Mouse (Mus musculus) limb, embryonic 12.5 days (tissue): ENCODE results near the gene Plekhb1. TPM values are rescaled to one million over a fixed set of nuclear protein-coding genes. Genes with fewer than 3 reads are reported as not detected.

ENCODE experiments used
- ATAC-seq: fragments of 200-750 bp; cut with Nextera tagmentation; 2 replicates; pipeline ENCODE4 v1.8.0; 2017; ENCODE audit warnings: low read depth, moderate TSS enrichment; ENCODE audit not compliant: insufficient number of reproducible peaks, insufficient read depth, low FRiP score, low TSS enrichment
- H3K27ac ChIP-seq: fragments of 300-500 bp; sonication (generic); 2 replicates; pipeline ENCODE4 v1.5.1; 2016; ENCODE audit warnings: mild to moderate bottlenecking, moderate library complexity
- H3K27me3 ChIP-seq: fragments of 300-500 bp; sonication (generic); 2 replicates; pipeline ENCODE4 v1.6.1; 2016; ENCODE audit warnings: mild to moderate bottlenecking, moderate library complexity
- H3K36me3 ChIP-seq: fragments of 300-500 bp; sonication (generic); 2 replicates; pipeline ENCODE4 v1.6.1; 2016; ENCODE audit warnings: mild to moderate bottlenecking, moderate library complexity
- H3K4me1 ChIP-seq: fragments of 300-500 bp; sonication (generic); replicated peaks from 2 replicates; pipeline ENCODE4 v1.6.1; 2016
- H3K4me2 ChIP-seq: fragments of 300-500 bp; sonication (generic); 2 replicates; pipeline ENCODE4 v1.6.1; 2016; ENCODE audit warnings: mild to moderate bottlenecking, moderate library complexity
- H3K4me3 ChIP-seq: fragments of 300-500 bp; sonication (generic); replicated peaks from 2 replicates; pipeline ENCODE4 v1.5.1; 2016; ENCODE audit warnings: mild to moderate bottlenecking
- H3K9ac ChIP-seq: fragments of 300-500 bp; sonication (generic); replicated peaks from 2 replicates; pipeline ENCODE4 v1.6.1; 2016; ENCODE audit warnings: mild to moderate bottlenecking, moderate library complexity
- H3K9me3 ChIP-seq: fragments of 300-500 bp; sonication (generic); 2 replicates; pipeline ENCODE4 v1.6.1; 2016; ENCODE audit warnings: mild to moderate bottlenecking, moderate library complexity
- WGBS: fragments of 180-500 bp; shearing (Covaris S2); methylation state at CpG from one replicate; pipeline ENCODE4 v1.1.7; 2016; 5-methylcytosine and 5-hydroxymethylcytosine counted together
- polyA plus RNA-seq: library from polyadenylated mRNA; unstranded; fragments of >200 nt; fragmentation: Nextera tagmentation; extraction: Ambion mirVana; gene quantifications from 2 replicates; pipeline ENCODE4 v1.2.1, GENCODE M21; 2016

Gene Plekhb1
- 1.4 and 2.6 TPM in 2 replicates for polyA plus RNA-seq

GRCm38 (mm10) chr7:100662231-100662630, at the start of gene Plekhb1:
Gene Plekhb1, minus strand, starts transcription at chr7:100662414.
- Histone ChIP-seq H3K27me3 (no peaks in the 10 kb centered on the region), H3K4me1 (peaks cover 14% of the 10 kb centered on the region; the same call in 1 of the 2 replicates), H3K9ac (no peak within 1 kb of the TSS), H3K4me3 (no peak within 1 kb of the TSS), H3K27ac (no peak within 1 kb of the TSS), H3K4me2 (no peak within 1 kb of the TSS), H3K9me3 (no peaks in the 10 kb centered on the region), H3K36me3 (no peaks in the 10 kb centered on the region)
- WGBS: 76% methylated on average over 8 of the region's 8 CpGs
- ATAC-seq: no peak

GRCm38 (mm10) chr7:100706883-100707480, 44.8 kb upstream of the Plekhb1 start:
- peak; percentile 47 for ATAC-seq
- Histone ChIP-seq H3K9ac (peak overlapping the region; percentile 89), H3K27ac (peak overlapping the region; percentile 96), H3K4me2 (peak overlapping the region; percentile 91), H3K27me3 (no peaks in the 10 kb centered on the region), H3K4me3 (peak overlapping the region; percentile 87), H3K9me3 (no peaks in the 10 kb centered on the region), H3K36me3 (no peaks in the 10 kb centered on the region), H3K4me1 (peaks cover 15% of the 10 kb centered on the region)
- WGBS: under 1% methylated on average over 23 of the region's 23 CpGs

- peak; percentile 99 for ATAC-seq
- Histone ChIP-seq H3K36me3 (no peaks in the 10 kb centered on the region), H3K4me3 (peak within 1 kb of the TSS; percentile 87), H3K4me2 (peak within 1 kb of the TSS; percentile 91), H3K9me3 (no peaks in the 10 kb centered on the region), H3K4me1 (peaks cover 15% of the 10 kb centered on the region), H3K9ac (peak within 1 kb of the TSS; percentile 89), H3K27me3 (no peaks in the 10 kb centered on the region), H3K27ac (peak within 1 kb of the TSS; percentile 96)
- 0% methylated on average over 34 of the region's 37 CpGs for WGBS
Measured at GRCm38 (mm10) chr7:100706143-100706841, 44.1 kb upstream of the Plekhb1 start, which contains the start of gene Fam168a. Gene Fam168a, plus strand, starts transcription at chr7:100706635.

- H3K4me3 ChIP-seq: no peak overlapping the region
- no peak overlapping the region for H3K4me2 ChIP-seq
- H3K9me3 ChIP-seq: no peaks in the 10 kb centered on the region
- H3K36me3 ChIP-seq: no peaks in the 10 kb centered on the region
- no peak overlapping the region for H3K27ac ChIP-seq
- 55% methylated on average over 8 of the region's 8 CpGs for WGBS
- ATAC-seq: no peak
- no peaks in the 10 kb centered on the region for H3K4me1 ChIP-seq
- no peaks in the 10 kb centered on the region for H3K27me3 ChIP-seq
- no peak overlapping the region for H3K9ac ChIP-seq
Measured at GRCm38 (mm10) chr7:100699771-100700770, 37.9 kb upstream of the Plekhb1 start.

- no peak overlapping the region for H3K4me2 ChIP-seq
- no peak overlapping the region for H3K27ac ChIP-seq
- no peaks in the 10 kb centered on the region for H3K9me3 ChIP-seq
- no peak for ATAC-seq
- H3K9ac ChIP-seq: no peak overlapping the region
- 56% methylated on average over 8 of the region's 8 CpGs for WGBS
- no peaks in the 10 kb centered on the region for H3K27me3 ChIP-seq
- H3K4me1 ChIP-seq: no peaks in the 10 kb centered on the region
- H3K36me3 ChIP-seq: no peaks in the 10 kb centered on the region
- H3K4me3 ChIP-seq: no peak overlapping the region
Measured at GRCm38 (mm10) chr7:100693199-100693598, 31.0 kb upstream of the Plekhb1 start.

- H3K27ac ChIP-seq: no peak overlapping the region
- no peaks in the 10 kb centered on the region for H3K4me1 ChIP-seq
- H3K9me3 ChIP-seq: no peaks in the 10 kb centered on the region
- ATAC-seq: no peak; the same call in 1 of the 2 replicates
- H3K9ac ChIP-seq: no peak overlapping the region
- H3K36me3 ChIP-seq: no peaks in the 10 kb centered on the region
- H3K4me2 ChIP-seq: no peak overlapping the region
- WGBS: 74% methylated on average over 7 of the region's 7 CpGs
- no peak overlapping the region for H3K4me3 ChIP-seq
- no peaks in the 10 kb centered on the region for H3K27me3 ChIP-seq
Measured at GRCm38 (mm10) chr7:100688471-100688870, 26.3 kb upstream of the Plekhb1 start.

- ATAC-seq: no peak
- Histone ChIP-seq H3K9me3 (no peaks in the 10 kb centered on the region), H3K4me2 (no peak overlapping the region), H3K27ac (no peak overlapping the region), H3K27me3 (no peaks in the 10 kb centered on the region), H3K9ac (no peak overlapping the region), H3K4me3 (no peak overlapping the region), H3K4me1 (no peaks in the 10 kb centered on the region), H3K36me3 (no peaks in the 10 kb centered on the region)
- WGBS: 43% methylated on average over 13 of the region's 13 CpGs
Measured at GRCm38 (mm10) chr7:100685061-100686030, 23.1 kb upstream of the Plekhb1 start.

GRCm38 (mm10) chr7:100684538-100684937, 22.3 kb upstream of the Plekhb1 start:
- 57% methylated on average over 7 of the region's 7 CpGs for WGBS
- no peaks in the 10 kb centered on the region for H3K9me3 ChIP-seq
- no peak for ATAC-seq
- no peak overlapping the region for H3K9ac ChIP-seq
- 0 out of 2 replicates have a peak, but pooled peaks cover 1% of the 10 kb centered on the region for H3K4me1 ChIP-seq
- no peaks in the 10 kb centered on the region for H3K36me3 ChIP-seq
- no peak overlapping the region for H3K4me3 ChIP-seq
- no peak overlapping the region for H3K4me2 ChIP-seq
- no peaks in the 10 kb centered on the region for H3K27me3 ChIP-seq
- no peak overlapping the region for H3K27ac ChIP-seq

- no peak overlapping the region for H3K4me2 ChIP-seq
- H3K9me3 ChIP-seq: no peaks in the 10 kb centered on the region
- H3K4me1 ChIP-seq: peaks cover 6% of the 10 kb centered on the region; the same call in 1 of the 2 replicates
- ATAC-seq: no peak
- H3K4me3 ChIP-seq: no peak overlapping the region
- H3K36me3 ChIP-seq: no peaks in the 10 kb centered on the region
- WGBS: 71% methylated on average over 5 of the region's 5 CpGs
- no peak overlapping the region for H3K9ac ChIP-seq
- H3K27me3 ChIP-seq: no peaks in the 10 kb centered on the region
- H3K27ac ChIP-seq: no peak overlapping the region
Measured at GRCm38 (mm10) chr7:100684081-100684480, 21.9 kb upstream of the Plekhb1 start.

- no peaks in the 10 kb centered on the region for H3K9me3 ChIP-seq
- 84% methylated on average over 1 of the region's 1 CpGs for WGBS
- no peak overlapping the region for H3K4me3 ChIP-seq
- no peak overlapping the region for H3K27ac ChIP-seq
- no peak overlapping the region for H3K9ac ChIP-seq
- H3K36me3 ChIP-seq: no peaks in the 10 kb centered on the region
- H3K4me2 ChIP-seq: no peak overlapping the region
- no peaks in the 10 kb centered on the region for H3K27me3 ChIP-seq
- H3K4me1 ChIP-seq: peaks cover 9% of the 10 kb centered on the region; the same call in 1 of the 2 replicates
- no peak for ATAC-seq
Measured at GRCm38 (mm10) chr7:100683241-100683640, 21.0 kb upstream of the Plekhb1 start.
